Mouse (Mus musculus) MEL (cell line): ENCODE data around the gene Mospd3.

Source experiments
- CHD1 ChIP-seq: IDR thresholded peaks from 2 replicates; pipeline ENCODE4 v1.6.1; 2012; ENCODE audit warnings: low read depth, mild to moderate bottlenecking, inconsistent platforms, low read length, improper control_type of control experiment
- EP300 ChIP-seq, 2 experiments: IDR thresholded peaks; 2 replicates each; pipeline ENCODE4 v1.6.1; 2011; ENCODE audit warnings: improper control_type of control experiment in 2 of 2, low read length in 2 of 2, low read depth in 1 of 2, mild to moderate bottlenecking in 1 of 2
- GATA1 ChIP-seq: IDR thresholded peaks from 2 replicates; pipeline ENCODE4 v1.6.1; 2011; ENCODE audit warnings: low read depth, low read length, improper control_type of control experiment
- HCFC1 ChIP-seq: IDR thresholded peaks from 2 replicates; pipeline ENCODE4 v1.6.1; 2012; ENCODE audit warnings: low read depth, mild to moderate bottlenecking, inconsistent platforms, low read length, improper control_type of control experiment, moderate library complexity
- MYC ChIP-seq: IDR thresholded peaks from 2 replicates; pipeline ENCODE4 v1.6.1; 2011; ENCODE audit warnings: low read depth, mild to moderate bottlenecking, low read length, improper control_type of control experiment, moderate library complexity
- POLR2A ChIP-seq, 2 experiments: IDR thresholded peaks; 2 replicates each; pipeline ENCODE4 v1.6.1; 2011 to 2012; ENCODE audit warnings: low read length in 2 of 2, mild to moderate bottlenecking in 2 of 2, control low read depth in 1 of 2, improper control_type of control experiment in 1 of 2, low read depth in 1 of 2, moderate library complexity in 1 of 2; ENCODE audit not compliant: control insufficient read depth in 1 of 2, insufficient read depth in 1 of 2, poor library complexity in 1 of 2
- TAL1 ChIP-seq: IDR thresholded peaks from 2 replicates; pipeline ENCODE4 v1.6.1; 2012; ENCODE audit warnings: mild to moderate bottlenecking, inconsistent platforms, low read length, moderate library complexity, mixed read lengths

DNA sequence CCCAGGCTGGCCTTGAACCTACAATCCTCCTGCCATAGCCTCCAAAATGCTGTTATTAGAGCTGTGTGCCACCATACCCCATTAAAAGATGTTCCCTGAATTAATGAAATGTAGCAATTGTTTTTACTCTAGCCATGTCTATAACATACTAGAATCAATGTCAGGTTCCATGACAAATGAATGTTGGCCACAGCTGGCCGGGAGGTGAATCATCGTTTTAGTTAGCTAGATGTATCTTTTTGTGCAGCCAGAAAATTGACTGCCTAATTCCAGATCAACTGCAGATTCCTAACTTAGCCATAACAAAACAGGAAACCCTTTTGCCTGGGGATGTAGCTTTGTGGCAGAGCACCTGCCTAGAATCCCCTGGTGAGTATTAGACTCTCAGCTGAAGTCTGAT, 51.0 kb downstream of the Mospd3 start:
- TF ChIP-seq GATA1 (no peak), POLR2A (IDR thresholded peaks at IDR 0.05; ENCODE audit: control insufficient read depth in 1 of 2, insufficient read depth in 1 of 2, low read depth in 1 of 2, low read length in 2 of 2, poor library complexity in 1 of 2) (no peak), EP300 (IDR thresholded peaks at IDR 0.05; ENCODE audit: low read depth in 1 of 2, low read length in 2 of 2) (no peak), MYC (no peak), HCFC1 (no peak), CHD1 (no peak), TAL1 (no peak)
